Mouse (Mus musculus): ENCODE measurements around the gene a.

DNA sequence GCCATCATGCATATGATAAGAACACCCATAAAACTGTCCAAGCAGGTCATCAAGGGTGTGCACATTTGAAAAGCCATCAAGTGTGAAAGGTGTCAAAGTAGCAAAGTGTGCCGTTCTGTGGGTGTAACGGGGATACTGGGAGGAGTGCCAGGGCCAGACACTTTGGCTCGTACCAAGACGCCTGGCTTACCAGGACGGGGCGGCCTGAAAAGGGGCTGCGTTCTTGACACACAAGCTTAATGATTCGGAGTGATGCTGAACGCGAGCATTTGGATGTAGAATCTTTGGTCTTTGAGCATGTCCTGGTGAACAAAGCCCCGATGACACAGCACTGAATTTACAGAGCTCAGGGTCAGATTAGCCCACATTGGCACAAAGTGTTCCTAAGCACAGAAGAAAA lies 4.4 kb upstream of the a start:
- no peak for TF ChIP-seq CTCF (IDR thresholded peaks at IDR 0.05)
- no peak for TF ChIP-seq POLR2A (IDR thresholded peaks at IDR 0.05; ENCODE audit: insufficient read depth, low read depth, low read length)
- TF ChIP-seq EP300 (IDR thresholded peaks at IDR 0.05; ENCODE audit: insufficient read depth, low read depth, low read length): no peak
